Mouse (Mus musculus): Measurements from ENCODE around the gene Camsap1.

Camsap1 gene

DNA sequence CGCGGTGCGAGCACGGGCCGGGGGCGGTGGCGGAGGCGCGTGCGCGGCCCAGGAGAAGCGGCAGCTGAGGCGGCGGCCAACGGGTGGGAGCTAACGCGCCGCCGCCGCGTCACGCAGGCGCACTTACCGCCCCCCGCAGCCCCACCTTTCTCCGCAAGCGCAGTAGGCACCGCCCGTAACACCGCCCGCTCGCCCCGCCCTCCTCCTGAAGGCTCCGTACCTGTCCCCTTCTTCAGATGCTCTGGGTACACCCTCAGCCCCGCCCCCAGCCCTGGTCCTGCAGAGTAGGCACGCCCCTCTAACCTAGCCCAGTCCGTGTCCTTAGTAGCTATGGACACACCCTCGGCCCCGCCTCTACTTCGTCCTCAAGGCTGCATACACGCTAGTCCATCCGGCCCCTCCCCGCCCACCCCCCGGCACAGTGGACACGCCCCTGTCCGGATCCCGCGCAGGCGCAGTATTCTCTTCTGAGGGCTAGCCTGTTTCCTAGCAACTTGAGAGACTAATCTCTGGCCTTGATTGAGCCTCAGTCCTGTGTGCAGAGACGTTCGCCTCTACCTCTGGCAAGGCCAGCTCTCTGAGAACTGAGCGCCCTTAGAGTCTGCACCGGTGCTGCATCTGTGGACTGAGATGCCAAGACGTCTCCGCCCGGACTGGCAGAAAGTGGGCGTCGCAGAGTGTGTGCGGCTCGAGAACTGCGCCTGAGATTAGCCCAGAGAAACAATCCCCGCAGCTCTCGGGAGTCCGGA is at the start of gene Camsap1:
Gene Camsap1 (minus strand): TSS at position 124 of the 749 bp plus-strand sequence.
- peak; percentile 100 for DNase-seq

GRCm38 (mm10) chr2:26030288-26030687 is 47.2 kb upstream of the Camsap1 start:
- no peak for DNase-seq

DNA sequence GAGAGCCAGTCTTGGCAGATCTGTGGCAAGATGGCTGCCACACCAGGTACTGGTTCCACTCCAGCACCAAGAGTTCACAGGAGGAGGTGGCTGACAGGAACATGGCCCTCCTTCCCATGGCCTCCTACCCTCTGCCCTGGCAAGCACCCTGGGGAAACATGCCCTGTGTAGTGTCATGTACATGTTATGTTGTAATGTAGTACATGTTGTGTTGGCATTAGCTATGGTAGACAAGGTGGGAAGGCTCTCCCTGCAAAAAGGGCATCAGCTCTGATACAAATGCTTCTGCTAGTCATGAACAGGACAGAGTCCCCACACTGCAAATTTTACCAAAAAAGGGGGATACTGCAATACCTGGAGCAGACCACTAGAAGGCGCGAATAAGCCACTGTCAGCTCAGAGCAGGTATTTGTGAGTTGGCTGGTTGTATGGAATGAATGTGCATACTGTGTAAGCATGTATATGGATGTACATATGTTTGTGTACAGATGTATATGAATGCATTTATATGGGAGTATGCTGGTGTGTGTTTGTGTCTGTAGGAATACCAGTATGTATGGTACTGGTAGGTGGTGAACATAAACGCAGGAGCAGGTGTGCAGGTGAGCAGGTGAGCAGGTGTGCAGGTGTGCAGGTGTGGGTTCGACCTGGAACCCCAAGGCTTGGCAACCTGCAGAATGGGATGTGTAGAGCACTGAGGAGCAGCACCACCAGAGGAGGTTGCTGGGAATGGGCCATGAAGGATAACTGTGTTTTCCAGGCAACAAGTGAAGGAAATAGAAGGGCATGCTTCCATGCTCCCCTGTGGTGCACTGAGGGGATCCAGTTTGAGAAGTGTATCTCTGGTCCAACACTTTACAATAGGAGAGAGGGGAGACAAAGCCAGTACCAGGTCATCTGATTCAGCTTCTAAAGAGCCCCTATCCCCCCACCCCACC is 41.3 kb upstream of the Camsap1 start:
- peak; percentile 32 for DNase-seq

GRCm38 (mm10) chr2:26022626-26023025 is 39.5 kb upstream of the Camsap1 start:
- no peak for DNase-seq

GRCm38 (mm10) chr2:26022258-26022565 is 39.1 kb upstream of the Camsap1 start:
- no peak for DNase-seq

GRCm38 (mm10) chr2:26021561-26022257 is 38.6 kb upstream of the Camsap1 start, which contains the start of gene Ubac1:
Gene Ubac1 (minus strand): TSS chr2:26021747.
- DNase-seq = peak; percentile 94

GRCm38 (mm10) chr2:26020714-26021560 is 37.9 kb upstream of the Camsap1 start:
- DNase-seq = peak; percentile 55

DNA sequence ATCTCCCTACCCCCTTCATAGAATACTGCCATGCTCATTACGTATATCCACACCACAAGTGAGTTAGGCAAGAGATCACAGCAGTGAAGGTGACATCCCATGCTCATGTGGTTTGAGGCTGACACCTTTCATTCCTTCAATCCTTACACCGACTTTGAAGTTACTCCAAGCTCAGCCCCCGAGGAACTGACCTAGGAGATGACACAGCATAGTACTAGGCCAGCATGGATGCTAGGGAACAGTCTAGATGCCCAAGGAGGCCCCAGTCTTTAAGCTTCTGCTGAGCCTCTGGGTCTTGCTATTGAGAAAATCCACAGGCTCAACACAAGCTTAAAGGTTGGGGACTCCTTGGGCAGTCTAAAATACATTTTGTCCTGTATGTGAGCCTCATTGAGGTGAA is 36.8 kb upstream of the Camsap1 start:
- no peak for DNase-seq

GRCm38 (mm10) chr2:26017326-26017725 is 34.2 kb upstream of the Camsap1 start:
- no peak for DNase-seq

- DNase-seq = no peak
Measured at GRCm38 (mm10) chr2:26013674-26014073, 30.6 kb upstream of the Camsap1 start.

DNA sequence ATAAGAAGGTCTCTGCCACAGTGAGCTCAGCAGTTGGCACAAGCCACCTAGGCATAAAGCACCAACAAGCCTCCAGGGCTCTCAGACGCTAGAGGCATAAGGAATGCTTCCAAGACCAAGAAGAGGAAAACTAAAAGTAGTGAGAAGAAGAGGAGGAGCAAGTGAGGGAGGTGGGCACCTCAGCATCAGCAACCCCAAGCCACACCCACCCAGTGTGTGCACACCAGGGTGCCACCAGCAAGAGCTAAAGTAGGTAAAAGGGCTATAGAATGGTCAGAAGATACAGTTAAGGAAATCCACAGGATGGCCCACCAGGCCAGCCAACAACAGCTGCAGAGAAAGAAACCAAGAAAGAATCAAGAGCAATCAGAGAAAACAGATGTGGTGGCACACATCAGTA is 28.3 kb upstream of the Camsap1 start:
- no peak for DNase-seq

DNA sequence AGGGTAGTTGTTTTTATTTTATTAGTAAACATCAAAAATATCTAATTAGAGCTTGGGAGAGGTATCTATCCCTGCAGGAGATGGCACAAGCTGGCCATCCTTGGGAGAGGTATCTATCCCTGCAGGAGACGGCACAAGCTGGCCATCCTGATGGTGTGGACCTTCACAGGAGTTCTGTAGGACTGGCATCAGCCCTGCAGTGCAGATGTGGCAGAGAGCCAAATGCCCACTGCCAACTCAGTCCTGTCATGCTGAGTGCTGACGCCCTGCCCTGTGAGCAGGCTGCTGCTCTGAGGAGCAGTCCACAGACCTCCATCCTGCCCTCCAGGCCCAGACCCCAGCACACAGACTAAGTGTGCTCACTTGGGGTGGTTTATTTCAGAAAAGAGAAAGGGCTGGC is 18.9 kb upstream of the Camsap1 start:
- no peak for DNase-seq

GRCm38 (mm10) chr2:26001136-26001535 is 18.1 kb upstream of the Camsap1 start:
- DNase-seq = no peak

GRCm38 (mm10) chr2:25997716-25998115 is 14.6 kb upstream of the Camsap1 start:
- DNase-seq = no peak

DNA sequence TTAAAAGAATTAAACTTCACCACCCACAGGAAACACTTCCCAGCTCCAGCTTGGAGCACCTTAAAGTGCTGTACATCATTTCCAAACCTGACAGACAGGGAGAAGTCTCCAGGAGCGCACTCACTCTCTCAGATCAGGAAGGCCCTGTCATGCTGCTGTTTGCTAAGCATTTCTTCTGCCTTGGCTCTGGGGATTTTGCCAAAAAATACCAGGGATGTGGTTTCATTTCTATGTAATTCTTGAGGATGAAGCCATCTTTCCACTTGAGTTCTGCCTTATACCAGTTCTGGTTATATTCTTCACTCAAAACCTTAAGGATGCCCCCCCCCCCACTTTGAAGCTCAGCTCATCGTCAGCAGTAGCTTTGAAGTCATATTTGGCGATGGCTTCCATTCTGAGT is 11.7 kb upstream of the Camsap1 start:
- no peak for DNase-seq

- no peak for DNase-seq
Measured at GRCm38 (mm10) chr2:25992285-25992684, 9.2 kb upstream of the Camsap1 start.

DNA sequence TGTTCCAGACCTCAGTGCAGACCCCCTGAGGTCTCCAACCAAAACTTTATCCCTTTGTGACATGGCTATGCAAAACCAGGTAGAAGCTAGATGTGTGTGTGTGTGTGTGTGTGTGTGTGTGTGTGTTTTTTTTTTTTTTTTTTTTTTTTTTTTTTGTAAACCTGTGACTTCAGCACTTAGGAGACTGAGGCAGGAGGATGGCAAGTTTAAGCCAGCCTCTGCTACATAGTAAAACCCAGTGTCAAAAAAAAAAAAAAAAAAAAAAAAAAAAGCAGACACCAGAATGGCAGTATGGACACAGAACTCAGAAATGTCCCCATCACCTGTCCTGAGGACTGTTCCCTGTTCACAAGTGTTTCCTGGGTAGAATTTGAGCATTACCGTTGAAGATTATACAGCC is 6.6 kb upstream of the Camsap1 start:
- no peak for DNase-seq

DNA sequence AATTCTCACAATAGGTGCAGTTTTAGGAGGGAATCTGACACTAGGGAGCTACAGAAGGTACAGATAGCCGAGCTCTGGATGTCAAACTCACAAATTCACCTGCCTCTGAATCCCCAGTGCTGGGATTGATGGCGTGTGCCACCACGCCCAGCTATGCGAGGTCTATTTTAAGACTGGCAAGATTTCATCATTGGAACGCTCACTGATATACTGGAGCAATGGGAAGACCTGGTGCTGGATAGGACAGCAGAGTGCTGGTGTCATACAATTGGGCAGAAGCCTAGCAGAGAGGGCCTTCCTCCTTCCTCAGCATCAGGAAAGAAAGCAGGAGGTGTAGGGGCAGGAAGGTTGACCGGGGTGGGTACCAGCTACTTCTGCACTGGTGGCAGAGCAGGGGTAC is 4.7 kb upstream of the Camsap1 start:
- DNase-seq = no peak

DNA sequence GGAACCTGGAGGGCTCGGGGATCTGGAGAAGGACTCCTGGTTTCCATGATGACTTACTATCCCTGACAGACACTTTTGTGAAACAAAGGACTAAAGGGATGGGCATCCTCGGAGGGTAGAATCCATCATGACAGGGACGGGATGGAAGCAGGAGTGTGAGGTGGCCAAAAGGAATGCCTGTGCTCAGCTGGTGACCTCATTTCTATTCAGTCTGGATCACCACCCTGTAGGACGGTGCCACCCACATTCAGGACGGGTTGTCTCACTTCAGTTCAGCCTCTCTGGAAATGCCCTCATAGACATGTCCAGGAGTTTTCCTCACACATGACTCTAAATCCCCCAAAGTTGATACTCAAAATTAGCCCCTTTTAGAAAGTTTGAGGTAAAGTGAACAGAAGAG is 3.5 kb upstream of the Camsap1 start:
- no peak for DNase-seq

- no peak for DNase-seq
Measured at GRCm38 (mm10) chr2:25982426-25983091, 523 bp downstream of the Camsap1 start.

DNA sequence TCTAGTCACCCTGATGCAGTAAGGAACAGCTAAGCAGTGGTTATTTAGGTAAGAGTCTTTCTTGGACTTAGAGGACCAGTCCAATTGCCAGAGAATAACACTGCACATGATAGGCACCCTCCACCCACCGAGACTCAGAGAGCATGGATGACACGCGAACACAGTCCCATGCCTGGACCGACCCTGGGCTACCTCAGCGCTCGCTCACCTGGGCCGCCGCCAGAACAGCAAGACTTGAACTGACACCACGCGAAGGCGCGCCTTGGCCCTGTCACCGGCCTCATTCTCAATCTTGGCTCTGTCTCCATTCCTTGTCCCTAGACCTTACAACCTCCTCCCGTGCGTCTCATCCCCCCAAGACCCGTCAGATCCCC is 1.0 kb downstream of the Camsap1 start:
- DNase-seq = peak; percentile 48

DNA sequence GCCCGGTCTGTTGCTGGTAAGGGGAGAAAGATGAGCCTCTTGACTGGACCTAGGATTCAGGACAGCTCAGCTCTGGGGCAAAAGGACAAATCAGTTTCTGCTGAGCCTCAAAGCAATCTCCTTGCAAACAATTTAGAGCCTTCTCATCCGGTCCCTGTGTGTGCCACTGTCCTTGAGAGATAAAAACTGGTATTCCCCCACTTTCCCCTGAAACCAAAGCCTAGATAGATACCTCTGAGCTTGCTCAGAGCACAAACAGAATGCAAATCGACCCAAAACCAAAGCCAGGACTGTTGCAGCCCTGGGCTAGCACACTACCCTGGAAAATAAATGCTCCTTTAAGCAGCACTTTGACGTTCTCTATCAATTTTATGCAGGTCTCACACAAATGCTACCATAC is 4.1 kb downstream of the Camsap1 start:
- no peak for DNase-seq
